Mouse (Mus musculus): ENCODE data around the gene Hspa1a. TPM values are rescaled to one million over a fixed set of nuclear protein-coding genes. Genes with fewer than 3 reads are reported as not detected.

The Hspa1a gene
- polyA plus RNA-seq, 1 experiment from 2014 or later, result 2.0 TPM

DNA sequence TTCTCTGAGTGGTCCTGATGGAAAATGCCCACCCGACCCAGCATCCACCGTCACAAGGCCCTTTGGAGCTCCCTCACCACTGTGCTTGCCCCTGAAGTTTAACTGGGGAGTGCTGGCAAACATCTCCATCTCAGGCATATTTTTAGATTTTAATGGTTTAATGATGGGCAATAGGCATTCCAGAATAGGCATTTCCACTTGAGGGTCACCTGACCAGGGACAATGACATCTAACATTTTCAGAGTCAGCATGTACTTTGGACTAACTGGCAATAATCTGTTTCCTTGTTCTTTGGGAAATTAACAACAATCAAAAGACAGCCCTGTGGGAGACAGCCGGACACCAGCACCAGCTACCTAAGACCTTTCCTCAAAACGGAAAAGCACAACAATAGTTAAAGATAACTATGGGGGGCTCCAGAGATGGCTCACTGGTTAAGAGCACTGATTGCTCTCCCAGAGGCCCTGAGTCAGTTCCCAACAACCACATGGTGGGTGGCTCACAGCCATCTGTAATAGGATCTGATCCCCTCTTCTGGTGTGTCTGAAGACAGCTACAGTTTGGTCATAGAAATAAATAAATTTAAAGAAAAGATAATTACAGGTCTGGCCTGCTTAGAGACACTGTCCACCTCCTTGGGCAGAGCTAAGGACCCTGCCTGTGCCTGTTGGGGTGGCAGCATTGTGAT lies 28.7 kb downstream of the Hspa1a start:
- Histone ChIP-seq H3K9ac (no peak overlapping the region), H3K4me2 (no peak overlapping the region), H3K27ac (ENCODE audit: low read depth) (no peak overlapping the region), H3K4me3 (ENCODE audit: low read depth, low read length) (no peak overlapping the region), H3K36me3 (ENCODE audit: insufficient read depth) (no peaks in the 10 kb centered on the region), H3K4me1 (ENCODE audit: insufficient read depth) (0 out of 2 replicates have a peak, but pooled peaks cover 4% of the 10 kb centered on the region), H3K9me3 (ENCODE audit: low read depth, low read length) (no peaks in the 10 kb centered on the region), H3K27me3 (ENCODE audit: insufficient read depth, low read length) (no peaks in the 10 kb centered on the region)
- DNase-seq (no peak), ATAC-seq (ENCODE audit: insufficient read depth) (no peak)
- TF ChIP-seq CTCF (IDR thresholded peaks at IDR 0.05; ENCODE audit: low read depth), result no peak
- WGBS, result 78% methylated on average over 4 of the region's 4 CpGs

DNA sequence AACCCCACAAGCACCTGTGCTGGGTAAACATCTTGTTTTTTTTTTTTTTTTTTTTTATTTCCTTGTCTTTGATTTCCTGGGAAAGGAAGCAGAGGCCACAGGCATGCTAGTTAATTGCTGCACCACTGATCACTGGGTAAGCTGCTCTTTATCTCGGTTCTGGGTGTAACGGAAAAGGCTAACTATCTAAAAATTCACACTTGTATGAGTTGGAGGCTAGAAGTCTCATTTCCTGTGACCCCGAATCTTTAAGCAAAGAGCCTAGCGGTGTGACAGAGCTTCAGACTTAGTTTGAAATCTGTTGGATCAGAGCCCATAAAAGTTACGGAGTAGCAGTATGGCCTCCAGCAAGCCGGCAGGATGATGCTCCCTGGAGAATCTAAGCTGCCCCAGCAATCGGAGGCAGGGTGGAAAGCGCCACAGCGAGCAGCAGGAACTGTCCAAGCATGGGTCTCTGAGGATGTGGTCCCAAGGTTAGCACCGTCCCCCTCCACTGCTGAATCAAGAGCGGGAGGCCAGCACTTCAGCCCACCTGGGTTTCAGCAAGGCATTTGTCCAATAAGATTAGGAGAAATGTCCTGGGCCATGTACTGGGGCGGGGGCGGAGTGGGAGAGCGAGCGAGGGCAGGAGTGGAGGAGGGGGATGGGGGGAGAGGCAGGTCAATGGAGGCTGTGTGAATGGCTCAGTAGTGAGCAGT lies 30.5 kb downstream of the Hspa1a start:
- DNase-seq (peak; percentile 55), ATAC-seq (ENCODE audit: insufficient read depth) (peak; percentile 77; the same call in 1 of the 2 replicates)
- Histone ChIP-seq H3K9me3 (ENCODE audit: low read depth, low read length) (no peaks in the 10 kb centered on the region), H3K9ac (peak overlapping the region; percentile 36), H3K4me3 (ENCODE audit: low read depth, low read length) (peak overlapping the region; percentile 13), H3K27me3 (ENCODE audit: insufficient read depth, low read length) (no peaks in the 10 kb centered on the region), H3K4me2 (peak overlapping the region; percentile 48), H3K36me3 (ENCODE audit: insufficient read depth) (no peaks in the 10 kb centered on the region), H3K27ac (ENCODE audit: low read depth) (peak overlapping the region; percentile 61; the same call in 1 of the 2 replicates), H3K4me1 (ENCODE audit: insufficient read depth) (0 out of 2 replicates have a peak, but pooled peaks cover 4% of the 10 kb centered on the region)
- 6% methylated on average over 15 of the region's 15 CpGs for WGBS
- TF ChIP-seq CTCF (IDR thresholded peaks at IDR 0.05; ENCODE audit: low read depth), result no peak

DNA sequence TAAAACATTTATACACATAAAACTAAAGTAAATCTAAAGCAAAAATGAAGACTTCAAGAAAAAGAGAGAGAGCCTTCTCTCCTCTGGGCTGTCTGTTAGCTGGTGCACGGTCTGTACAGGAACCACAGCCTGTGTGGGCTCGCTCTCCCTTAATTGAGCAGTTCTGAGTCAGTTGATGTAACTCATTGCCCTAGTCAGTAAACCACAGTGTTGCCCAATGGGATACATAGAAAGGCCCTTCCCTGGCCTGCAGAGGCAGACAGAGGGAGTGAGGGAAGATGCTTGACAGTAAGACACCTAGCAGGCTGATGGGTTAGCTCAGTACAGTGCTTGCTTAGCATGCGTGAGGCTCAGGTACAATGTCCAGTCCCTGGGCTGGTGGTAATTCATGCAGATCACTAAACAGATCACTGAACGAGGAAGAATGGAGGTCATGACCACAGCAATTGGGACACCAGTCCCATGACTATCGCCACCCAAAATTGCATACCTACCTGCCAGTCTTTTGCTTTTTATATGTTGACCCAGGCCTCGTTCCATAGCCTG lies 33.9 kb downstream of the Hspa1a start:
- no peak overlapping the region for H3K27ac ChIP-seq (ENCODE audit: low read depth)
- TF ChIP-seq CTCF (IDR thresholded peaks at IDR 0.05; ENCODE audit: low read depth), result no peak
- H3K4me1 ChIP-seq (ENCODE audit: insufficient read depth), result 0 out of 2 replicates have a peak, but pooled peaks cover 4% of the 10 kb centered on the region
- ATAC-seq (ENCODE audit: insufficient read depth), result no peak
- no peak for DNase-seq
- no peaks in the 10 kb centered on the region for H3K27me3 ChIP-seq (ENCODE audit: insufficient read depth, low read length)
- H3K4me2 ChIP-seq, result no peak overlapping the region
- 79% methylated on average over 6 of the region's 6 CpGs for WGBS
- no peak overlapping the region for H3K9ac ChIP-seq
- peaks cover 4% of the 10 kb centered on the region; the same call in 1 of the 2 replicates for H3K36me3 ChIP-seq (ENCODE audit: insufficient read depth)
- H3K9me3 ChIP-seq (ENCODE audit: low read depth, low read length), result no peaks in the 10 kb centered on the region
- H3K4me3 ChIP-seq (ENCODE audit: low read depth, low read length), result no peak overlapping the region

DNA sequence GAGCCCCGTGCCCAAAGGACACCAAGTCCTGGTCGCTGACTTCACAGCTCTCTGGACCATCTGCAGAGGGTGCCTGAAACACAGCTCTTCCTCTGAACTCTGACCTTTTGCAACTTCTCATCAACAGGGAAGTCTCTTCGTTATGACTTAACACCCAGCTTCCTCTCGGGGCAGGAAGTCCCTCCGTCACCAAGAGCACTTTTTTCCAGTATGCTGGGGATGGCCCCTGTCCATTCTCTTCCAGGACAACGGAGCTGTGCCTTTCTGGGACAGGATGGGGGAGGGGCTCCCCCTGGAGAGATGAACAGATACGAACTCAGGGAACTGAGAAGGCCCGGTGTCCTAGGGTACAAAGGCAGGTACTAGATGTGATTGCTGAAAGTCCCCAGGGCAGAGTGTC lies 37.1 kb downstream of the Hspa1a start:
- peak; percentile 23 for DNase-seq
- Histone ChIP-seq H3K4me2 (no peak overlapping the region), H3K9ac (no peak overlapping the region)

DNA sequence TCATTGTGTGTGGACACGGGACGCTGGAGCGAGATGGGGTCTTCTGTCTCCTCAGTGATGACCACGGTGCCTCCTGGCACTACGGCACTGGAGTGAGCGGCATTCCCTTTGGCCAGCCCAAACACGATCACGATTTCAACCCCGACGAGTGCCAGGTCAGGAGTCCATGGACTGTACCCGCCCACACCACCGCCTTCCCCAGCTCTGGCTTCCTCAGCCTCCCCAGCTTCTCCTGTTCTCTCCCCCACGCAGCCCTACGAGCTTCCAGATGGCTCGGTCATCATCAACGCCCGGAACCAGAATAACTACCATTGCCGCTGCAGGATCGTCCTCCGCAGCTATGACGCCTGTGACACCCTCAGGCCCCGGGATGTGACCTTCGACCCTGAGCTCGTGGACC lies 37.9 kb downstream of the Hspa1a start:
- DNase-seq (no peak), ATAC-seq (ENCODE audit: insufficient read depth) (no peak)
- Histone ChIP-seq H3K27ac (ENCODE audit: low read depth) (no peak overlapping the region), H3K4me2 (no peak overlapping the region), H3K4me3 (ENCODE audit: low read depth, low read length) (no peak overlapping the region), H3K9ac (no peak overlapping the region), H3K4me1 (ENCODE audit: insufficient read depth) (0 out of 2 replicates have a peak, but pooled peaks cover 3% of the 10 kb centered on the region), H3K27me3 (ENCODE audit: insufficient read depth, low read length) (no peaks in the 10 kb centered on the region), H3K36me3 (ENCODE audit: insufficient read depth) (peaks cover 4% of the 10 kb centered on the region; the same call in 1 of the 2 replicates), H3K9me3 (ENCODE audit: low read depth, low read length) (no peaks in the 10 kb centered on the region)
- WGBS, result 71% methylated on average over 24 of the region's 24 CpGs
- TF ChIP-seq CTCF (IDR thresholded peaks at IDR 0.05; ENCODE audit: low read depth), result no peak

More for the DNA sequence above, 37.1 kb downstream of the Hspa1a start:
- Histone ChIP-seq H3K9me3 (ENCODE audit: low read depth, low read length) (no peaks in the 10 kb centered on the region), H3K4me3 (ENCODE audit: low read depth, low read length) (no peak overlapping the region), H3K4me1 (ENCODE audit: insufficient read depth) (0 out of 2 replicates have a peak, but pooled peaks cover 3% of the 10 kb centered on the region), H3K27ac (ENCODE audit: low read depth) (no peak overlapping the region), H3K36me3 (ENCODE audit: insufficient read depth) (peaks cover 4% of the 10 kb centered on the region; the same call in 1 of the 2 replicates), H3K27me3 (ENCODE audit: insufficient read depth, low read length) (no peaks in the 10 kb centered on the region)
- no peak for TF ChIP-seq CTCF (IDR thresholded peaks at IDR 0.05; ENCODE audit: low read depth)
- WGBS, result 45% methylated on average over 8 of the region's 8 CpGs
- no peak for ATAC-seq (ENCODE audit: insufficient read depth)

DNA sequence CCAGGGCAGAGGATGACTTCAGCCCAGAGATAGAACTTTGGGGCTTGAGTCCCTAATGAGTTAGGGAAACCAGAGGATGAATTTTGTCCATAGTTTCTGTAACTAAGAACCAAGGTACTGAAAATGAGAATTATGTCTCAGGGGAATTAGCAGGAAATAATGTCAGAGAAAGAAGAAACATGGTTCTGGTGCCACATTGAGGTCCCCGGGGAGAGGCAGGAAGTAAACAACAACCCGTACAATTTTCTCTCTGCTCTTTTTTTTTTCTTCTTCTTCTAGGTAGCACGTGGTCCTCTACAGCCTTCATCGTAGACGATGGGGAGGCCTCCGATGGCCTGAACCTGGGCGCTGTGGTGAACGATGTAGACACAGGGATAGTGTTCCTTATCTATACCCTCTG lies 39.7 kb downstream of the Hspa1a start:
- Histone ChIP-seq H3K4me2 (peak overlapping the region; percentile 98), H3K27ac (ENCODE audit: low read depth) (no peak overlapping the region), H3K4me1 (ENCODE audit: insufficient read depth) (0 out of 2 replicates have a peak, but pooled peaks cover 3% of the 10 kb centered on the region), H3K9ac (peak overlapping the region; percentile 69), H3K27me3 (ENCODE audit: insufficient read depth, low read length) (no peaks in the 10 kb centered on the region), H3K9me3 (ENCODE audit: low read depth, low read length) (no peaks in the 10 kb centered on the region), H3K36me3 (ENCODE audit: insufficient read depth) (peaks cover 4% of the 10 kb centered on the region; the same call in 1 of the 2 replicates), H3K4me3 (ENCODE audit: low read depth, low read length) (peak overlapping the region; percentile 62)
- ATAC-seq (ENCODE audit: insufficient read depth) (no peak), DNase-seq (no peak)
- no peak for TF ChIP-seq CTCF (IDR thresholded peaks at IDR 0.05; ENCODE audit: low read depth)
- WGBS, result 70% methylated on average over 8 of the region's 8 CpGs

DNA sequence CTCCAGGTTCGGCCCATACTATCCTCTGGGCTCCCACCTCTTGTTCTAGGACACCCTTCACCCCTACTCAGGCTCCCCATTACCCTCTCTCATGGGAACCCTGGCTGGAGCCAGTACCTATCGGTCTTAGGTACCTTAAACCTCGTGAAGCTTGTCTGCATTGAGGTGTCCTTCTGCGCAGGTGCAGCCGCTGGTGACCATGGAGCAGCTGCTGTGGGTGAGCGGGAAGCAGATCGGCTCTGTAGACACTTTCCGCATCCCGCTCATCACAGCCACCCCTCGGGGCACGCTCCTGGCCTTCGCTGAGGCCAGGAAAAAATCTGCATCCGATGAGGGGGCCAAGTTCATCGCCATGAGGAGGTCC lies 40.2 kb downstream of the Hspa1a start:
- Histone ChIP-seq H3K4me3 (ENCODE audit: low read depth, low read length) (peak overlapping the region; percentile 62), H3K27ac (ENCODE audit: low read depth) (peak overlapping the region; percentile 9; the same call in 1 of the 2 replicates), H3K4me2 (peak overlapping the region; percentile 98), H3K9ac (peak overlapping the region; percentile 69), H3K4me1 (ENCODE audit: insufficient read depth) (0 out of 2 replicates have a peak, but pooled peaks cover 3% of the 10 kb centered on the region), H3K36me3 (ENCODE audit: insufficient read depth) (peaks cover 4% of the 10 kb centered on the region; the same call in 1 of the 2 replicates), H3K27me3 (ENCODE audit: insufficient read depth, low read length) (no peaks in the 10 kb centered on the region), H3K9me3 (ENCODE audit: low read depth, low read length) (no peaks in the 10 kb centered on the region)
- TF ChIP-seq CTCF (IDR thresholded peaks at IDR 0.05; ENCODE audit: low read depth), result no peak
- DNase-seq, result peak; percentile 24
- ATAC-seq (ENCODE audit: insufficient read depth), result peak; percentile 26; the same call in 1 of the 2 replicates
- 7% methylated on average over 14 of the region's 14 CpGs for WGBS

Measured in lung, embryonic 14.5 days (tissue).